Mouse (Mus musculus): Measurements from ENCODE around the gene Ndufaf2. TPM values are rescaled to one million over a fixed set of nuclear protein-coding genes. Genes with fewer than 3 reads are reported as not detected.

Ndufaf2 gene
- polyA plus RNA-seq (2014; fragmentation: Illumina TruSeq; extraction: RNeasy Lipid Tissue Mini Kit (QIAGEN cat#74804); ENCODE audit: low replicate concordance): 58.7 TPM

DNA sequence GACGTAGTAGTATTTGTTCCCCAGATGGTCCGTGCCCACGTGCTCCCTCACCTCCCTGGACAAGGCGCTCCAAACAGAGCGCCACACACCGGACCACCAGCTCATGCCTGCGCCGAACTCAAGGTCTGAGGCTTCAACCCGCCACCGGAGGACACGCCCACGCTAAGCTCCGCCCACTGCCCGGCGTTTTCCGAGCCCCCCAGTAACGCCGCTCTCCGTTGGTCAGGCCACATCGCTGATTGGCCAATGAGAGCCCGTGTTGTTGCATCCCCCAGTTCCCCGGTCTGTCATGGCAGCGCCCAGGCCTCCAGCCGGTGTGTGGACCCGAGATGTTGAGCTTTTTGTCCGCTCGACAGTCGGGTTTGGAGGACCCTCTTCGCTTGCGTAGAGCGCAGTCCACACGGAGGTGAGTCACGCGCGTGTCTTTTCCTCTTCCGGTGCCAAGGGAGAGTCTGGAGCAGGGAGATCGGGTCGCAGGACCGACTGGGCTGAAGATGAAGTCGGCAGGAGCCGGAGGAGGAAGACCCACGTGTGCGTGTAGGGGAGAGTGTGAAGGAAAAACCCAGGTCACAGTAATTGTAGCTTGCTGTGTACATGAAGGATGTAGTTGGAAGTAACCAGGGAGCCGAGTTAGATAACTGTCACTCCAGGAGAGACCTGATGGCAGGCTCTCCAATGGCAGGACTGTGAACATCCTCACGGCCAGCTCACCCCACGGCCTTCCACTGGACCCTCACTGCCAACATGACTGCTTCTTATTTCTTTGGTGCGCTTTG lies at the start of gene Ndufaf2, which contains the start of gene Ercc8:
TSS of gene Ndufaf2 (minus strand) at position 159 of the 776 bp plus-strand sequence.
TSS of gene Ercc8 (plus strand) at position 267 of the 776 bp plus-strand sequence.

GRCm38 (mm10) chr13:108044222-108044941 lies 114.0 kb downstream of the Ndufaf2 start, which contains the start of gene Smim15:
Gene Smim15, plus strand, starts transcription at chr13:108044446.

Other genes with a start within 250 kb of the Ndufaf2 start
- 222 TPM for gene Smim15, start 114.2 kb downstream of the Ndufaf2 start, polyA plus RNA-seq (2014; fragmentation: Illumina TruSeq; extraction: RNeasy Lipid Tissue Mini Kit (QIAGEN cat#74804); ENCODE audit: low replicate concordance)
- gene Ercc8, start 108 bp upstream of the Ndufaf2 start, polyA plus RNA-seq (2014; fragmentation: Illumina TruSeq; extraction: RNeasy Lipid Tissue Mini Kit (QIAGEN cat#74804); ENCODE audit: low replicate concordance): 5.3 TPM
- 58.8 TPM for gene Elovl7, start 55.8 kb upstream of the Ndufaf2 start, polyA plus RNA-seq (2014; fragmentation: Illumina TruSeq; extraction: RNeasy Lipid Tissue Mini Kit (QIAGEN cat#74804); ENCODE audit: low replicate concordance)
- 1.4 TPM for gene Depdc1b, start 157.7 kb upstream of the Ndufaf2 start, polyA plus RNA-seq (2014; fragmentation: Illumina TruSeq; extraction: RNeasy Lipid Tissue Mini Kit (QIAGEN cat#74804); ENCODE audit: low replicate concordance)

Measured in small intestine, adult 10 weeks (tissue).